Mouse (Mus musculus) lung, embryonic 16.5 days (tissue): ENCODE measurements around the gene Osbpl11. TPM values are rescaled to one million over a fixed set of nuclear protein-coding genes. Genes with fewer than 3 reads are reported as not detected.
A peak's percentile ranks its signal among the peaks of the same experiment; 100 is the strongest.

ENCODE experiments used
- ATAC-seq: fragments of 200-750 bp; cut with Nextera tagmentation; 2 replicates; pipeline ENCODE4 v1.8.0; 2017; ENCODE audit warnings: low read depth, mild to moderate bottlenecking, moderate library complexity
- H3K27ac ChIP-seq: fragments of 300-500 bp; sonication (generic); 2 replicates; pipeline ENCODE4 v1.5.1; 2014; ENCODE audit warnings: mild to moderate bottlenecking, control low read depth, low read length
- H3K27me3 ChIP-seq: fragments of 300-500 bp; sonication (generic); 2 replicates; pipeline ENCODE4 v1.6.1; 2014; ENCODE audit warnings: low read depth, low read length, mixed read lengths; ENCODE audit not compliant: control insufficient read depth, insufficient read depth
- H3K36me3 ChIP-seq: fragments of 300-500 bp; sonication (generic); 2 replicates; pipeline ENCODE4 v1.6.1; 2014; ENCODE audit warnings: low read length; ENCODE audit not compliant: control insufficient read depth, insufficient read depth
- H3K4me1 ChIP-seq: fragments of 300-500 bp; sonication (generic); replicated peaks from 2 replicates; pipeline ENCODE4 v1.6.1; 2014; ENCODE audit warnings: low read length, mixed read lengths; ENCODE audit not compliant: control insufficient read depth, insufficient read depth
- H3K4me2 ChIP-seq: fragments of 300-500 bp; sonication (generic); 2 replicates; pipeline ENCODE4 v1.6.1; 2014; ENCODE audit warnings: low read depth, low read length, control low read depth
- H3K4me3 ChIP-seq: fragments of 300-500 bp; sonication (generic); 2 replicates; pipeline ENCODE4 v1.5.1; 2014; ENCODE audit warnings: mild to moderate bottlenecking, low read length, control low read depth
- H3K9ac ChIP-seq: fragments of 300-500 bp; sonication (generic); 2 replicates; pipeline ENCODE4 v1.6.1; 2014; ENCODE audit warnings: low read length, control low read depth
- H3K9me3 ChIP-seq: fragments of 300-500 bp; sonication (generic); 2 replicates; pipeline ENCODE4 v1.6.1; 2016; ENCODE audit warnings: low read length; ENCODE audit not compliant: control insufficient read depth
- WGBS: fragments of 180-500 bp; shearing (Covaris S2); extraction: QIAGEN DNeasy Blood & Tissue Kit; methylation state at CpG from one replicate; pipeline ENCODE4 v1.1.7; 2014; 5-methylcytosine and 5-hydroxymethylcytosine counted together
- polyA plus RNA-seq: library from polyadenylated mRNA; unstranded; fragments of >200 nt; fragmentation: Nextera tagmentation; extraction: Ambion mirVana; gene quantifications from 2 replicates; pipeline ENCODE4 v1.2.1, GENCODE M21; 2015

Gene Osbpl11
- polyA plus RNA-seq, 1 experiment from 2014 or later, result 14.9 TPM

DNA sequence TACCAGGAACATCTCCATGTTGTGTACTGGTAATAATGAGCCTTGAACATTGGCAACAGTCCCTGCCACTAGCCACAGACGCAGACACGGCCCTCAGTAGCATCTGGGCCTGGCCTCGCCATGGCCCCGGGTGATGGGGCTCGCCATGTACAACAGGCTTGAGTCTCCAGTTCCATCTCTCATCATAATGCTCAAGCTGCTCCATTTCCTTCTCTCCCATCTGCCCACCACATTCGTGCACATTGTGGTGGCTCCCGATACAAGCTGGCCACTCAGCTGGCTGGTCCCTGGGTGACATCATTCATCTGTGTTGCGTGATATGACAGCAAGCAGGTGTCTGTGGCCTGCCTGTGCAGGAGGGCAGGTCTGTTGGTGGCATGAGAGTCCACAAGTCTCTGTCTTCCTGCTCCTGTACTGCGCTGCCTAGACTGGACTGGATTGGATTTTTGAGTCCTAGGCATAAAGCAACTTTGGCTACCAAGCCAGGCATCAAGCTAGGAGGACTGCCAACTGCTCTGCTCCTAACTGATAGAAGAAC, 60.1 kb downstream of the Osbpl11 start:
- Histone ChIP-seq H3K4me3 (no peak overlapping the region), H3K9ac (no peak overlapping the region), H3K4me1 (no peaks in the 10 kb centered on the region), H3K9me3 (no peaks in the 10 kb centered on the region), H3K27ac (no peak overlapping the region), H3K4me2 (no peak overlapping the region), H3K27me3 (no peaks in the 10 kb centered on the region), H3K36me3 (peaks cover 16% of the 10 kb centered on the region)
- no peak for ATAC-seq
- 90% methylated on average over 9 of the region's 9 CpGs for WGBS

DNA sequence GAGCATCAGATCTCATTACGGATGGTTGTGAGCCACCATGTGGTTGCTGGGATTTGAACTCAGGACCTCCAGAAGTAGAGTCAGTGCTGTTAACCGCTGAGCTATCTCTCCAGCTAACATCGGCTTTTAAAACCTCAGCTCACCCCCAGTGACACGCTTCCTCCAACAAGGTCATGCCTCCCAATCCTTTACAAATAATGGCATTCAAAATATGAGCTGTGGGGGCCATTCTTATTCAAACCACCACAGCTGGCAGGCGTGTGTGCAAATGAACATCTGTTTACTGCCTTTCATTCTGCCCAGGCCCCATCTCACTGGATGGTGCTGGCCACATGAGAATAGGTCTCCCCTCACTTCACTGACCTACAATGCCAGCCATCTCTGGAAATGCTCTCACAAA, 61.7 kb downstream of the Osbpl11 start:
- H3K27ac ChIP-seq, result no peak overlapping the region
- no peaks in the 10 kb centered on the region for H3K9me3 ChIP-seq
- H3K36me3 ChIP-seq, result peaks cover 9% of the 10 kb centered on the region
- H3K4me3 ChIP-seq, result no peak overlapping the region
- H3K4me1 ChIP-seq, result peaks cover 4% of the 10 kb centered on the region; the same call in 1 of the 2 replicates
- ATAC-seq, result no peak
- no peaks in the 10 kb centered on the region for H3K27me3 ChIP-seq
- 80% methylated on average over 5 of the region's 5 CpGs for WGBS
- no peak overlapping the region for H3K9ac ChIP-seq
- no peak overlapping the region for H3K4me2 ChIP-seq

DNA sequence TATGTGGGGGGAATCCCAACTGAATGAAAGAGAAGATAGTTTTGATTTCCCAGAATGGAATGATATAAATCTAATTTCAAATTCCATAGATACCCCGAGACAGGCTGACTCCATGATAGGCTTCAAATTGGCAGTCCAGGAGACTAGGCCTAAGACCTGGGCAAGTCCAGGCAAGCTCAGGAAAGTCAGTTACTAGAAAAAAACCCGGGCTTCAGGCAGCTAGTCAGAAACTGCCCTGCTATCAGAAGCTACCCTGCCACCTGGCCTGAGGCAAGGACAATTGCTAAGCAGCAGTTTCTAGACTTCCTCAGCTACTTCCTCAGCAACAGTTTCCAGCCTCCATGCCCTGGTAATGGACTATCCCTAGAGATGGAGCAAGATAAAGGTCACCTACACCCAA, 62.1 kb downstream of the Osbpl11 start:
- Histone ChIP-seq H3K36me3 (peaks cover 6% of the 10 kb centered on the region; the same call in 1 of the 2 replicates), H3K9ac (no peak overlapping the region), H3K27ac (no peak overlapping the region), H3K4me1 (peaks cover 4% of the 10 kb centered on the region; the same call in 1 of the 2 replicates), H3K9me3 (no peaks in the 10 kb centered on the region), H3K4me2 (no peak overlapping the region), H3K4me3 (no peak overlapping the region), H3K27me3 (no peaks in the 10 kb centered on the region)
- WGBS, result 80% methylated on average over 2 of the region's 2 CpGs
- ATAC-seq, result no peak

DNA sequence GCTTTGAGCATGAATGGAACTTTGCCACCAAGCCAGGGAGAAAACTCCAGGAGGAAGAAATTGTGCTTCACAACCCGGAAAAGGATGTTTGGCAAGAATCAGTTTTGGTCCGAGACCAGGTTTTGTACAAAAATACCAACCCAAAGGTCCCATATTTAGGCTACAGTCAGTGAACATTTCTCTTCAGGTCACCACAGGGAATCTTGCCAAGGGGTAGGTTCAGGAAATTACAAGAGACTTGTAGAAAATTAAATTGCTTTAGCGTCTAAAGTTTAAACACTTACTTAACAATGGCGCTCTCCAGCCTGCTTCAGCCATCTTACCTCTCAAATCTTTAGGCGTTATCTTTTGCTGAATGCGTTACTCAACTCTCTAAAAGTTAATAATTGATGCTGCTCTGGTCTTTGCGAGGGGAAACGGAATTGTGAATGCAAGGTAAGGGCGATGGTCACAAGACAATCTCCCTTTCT, 65.8 kb downstream of the Osbpl11 start:
- Histone ChIP-seq H3K4me2 (peak overlapping the region; percentile 64), H3K9ac (peak overlapping the region; percentile 95), H3K27ac (peak overlapping the region; percentile 96), H3K36me3 (no peaks in the 10 kb centered on the region), H3K27me3 (no peaks in the 10 kb centered on the region), H3K4me3 (peak overlapping the region; percentile 83), H3K9me3 (no peaks in the 10 kb centered on the region), H3K4me1 (peaks cover 16% of the 10 kb centered on the region)
- ATAC-seq, result peak; percentile 29
- WGBS, result 5% methylated on average over 9 of the region's 9 CpGs

DNA sequence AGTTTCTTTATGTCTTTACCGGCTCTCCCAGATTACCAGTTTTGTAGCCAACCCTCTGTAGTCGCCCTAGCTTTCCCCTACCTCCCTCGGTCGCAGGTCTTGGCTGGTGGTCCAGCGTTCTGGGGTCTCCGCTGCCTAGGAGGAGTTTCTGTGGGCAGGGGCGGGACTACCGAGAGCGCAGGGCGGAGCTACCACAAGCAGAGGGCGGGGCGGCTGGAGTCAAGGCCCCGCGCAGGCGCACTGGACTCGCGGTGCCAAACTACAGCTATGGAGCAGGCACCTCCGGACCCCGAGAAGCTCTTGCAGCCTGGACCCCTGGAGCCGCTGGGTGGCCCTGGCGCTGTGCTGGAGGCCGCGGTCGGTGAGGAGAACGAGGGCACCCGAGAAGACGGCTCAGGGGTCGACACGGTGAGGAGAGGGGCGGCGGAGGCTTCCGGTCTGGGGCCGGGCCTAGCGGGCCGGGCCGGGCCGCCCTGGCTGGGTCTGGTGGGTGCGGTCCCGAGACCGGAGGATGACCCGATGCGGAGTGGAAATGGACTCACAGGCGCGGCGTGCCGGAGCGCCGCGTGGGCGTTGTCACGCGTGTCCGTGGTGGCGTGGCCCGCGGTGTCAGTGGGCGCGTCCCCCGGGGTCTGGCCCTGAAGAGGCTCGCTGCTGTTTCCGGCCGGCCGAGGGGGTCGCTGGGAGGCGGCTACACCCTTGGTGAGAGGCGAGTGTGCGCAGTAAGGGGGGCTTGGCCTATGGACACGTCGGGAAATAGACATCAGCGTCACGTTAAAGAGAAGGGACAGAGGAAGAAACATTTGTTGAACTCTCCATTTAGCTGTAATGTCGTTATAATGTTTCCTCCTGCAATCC, 66.6 kb downstream of the Osbpl11 start, which contains the start of gene Snx4:
Gene Snx4 (plus strand): TSS at position 249 of the 858 bp plus-strand sequence.
- Histone ChIP-seq H3K36me3 (no peaks in the 10 kb centered on the region), H3K27ac (peak within 1 kb of the TSS; percentile 96), H3K9ac (peak within 1 kb of the TSS; percentile 95), H3K4me3 (peak within 1 kb of the TSS; percentile 83), H3K27me3 (no peaks in the 10 kb centered on the region), H3K4me2 (peak within 1 kb of the TSS; percentile 80), H3K4me1 (peaks cover 22% of the 10 kb centered on the region), H3K9me3 (no peaks in the 10 kb centered on the region)
- peak; percentile 91 for ATAC-seq
- 0% methylated on average over 67 of the region's 72 CpGs for WGBS

DNA sequence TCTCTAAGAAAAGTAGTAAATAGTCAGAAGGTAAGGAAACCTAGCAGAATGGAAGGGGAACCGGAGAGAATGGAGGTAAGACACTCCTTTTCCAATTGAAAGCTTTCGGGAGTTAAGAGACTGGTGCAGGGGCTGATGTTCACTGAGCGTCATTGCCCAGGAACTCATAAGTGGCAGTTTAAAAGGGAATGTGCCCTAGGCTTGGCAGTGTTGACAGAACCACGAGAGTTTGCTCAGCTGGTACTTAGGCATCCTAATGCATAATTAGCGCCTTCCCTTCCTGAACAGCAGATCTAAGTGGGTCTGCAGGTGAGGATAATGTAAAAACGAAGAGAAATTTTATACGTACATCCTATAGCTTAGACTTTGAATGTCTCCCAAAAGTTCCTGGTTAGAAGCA, 70.7 kb downstream of the Osbpl11 start:
- peak; percentile 41; the same call in 1 of the 2 replicates for ATAC-seq
- H3K4me2 ChIP-seq, result peak overlapping the region; percentile 45
- H3K4me1 ChIP-seq, result peaks cover 35% of the 10 kb centered on the region
- H3K9me3 ChIP-seq, result no peaks in the 10 kb centered on the region
- WGBS, result 57% methylated on average over 7 of the region's 7 CpGs
- no peaks in the 10 kb centered on the region for H3K36me3 ChIP-seq
- H3K27me3 ChIP-seq, result no peaks in the 10 kb centered on the region
- H3K9ac ChIP-seq, result no peak overlapping the region
- H3K4me3 ChIP-seq, result no peak overlapping the region
- H3K27ac ChIP-seq, result peak overlapping the region; percentile 76

DNA sequence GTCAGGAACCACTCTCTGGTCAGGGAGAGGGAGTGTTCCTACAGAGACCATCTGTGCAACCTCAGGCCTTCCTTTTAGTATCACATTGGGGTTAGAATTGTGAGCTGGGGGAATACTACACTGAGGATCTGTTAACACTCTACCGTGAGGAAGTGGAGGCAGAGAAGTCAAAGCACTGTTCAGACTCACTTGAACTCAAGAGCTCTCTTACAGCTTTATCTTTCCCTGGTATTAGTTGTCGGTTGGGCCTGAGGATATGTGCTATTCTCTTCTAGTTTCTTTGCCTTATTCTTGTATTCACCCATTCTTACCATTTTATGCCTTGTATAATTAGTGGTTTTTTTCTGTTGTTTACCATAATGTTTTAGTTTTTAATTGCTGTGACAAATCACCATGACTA, 73.7 kb downstream of the Osbpl11 start:
- Histone ChIP-seq H3K4me2 (no peak overlapping the region), H3K4me1 (peaks cover 44% of the 10 kb centered on the region), H3K9ac (no peak overlapping the region), H3K27me3 (no peaks in the 10 kb centered on the region), H3K27ac (peak overlapping the region; percentile 48), H3K36me3 (no peaks in the 10 kb centered on the region), H3K9me3 (no peaks in the 10 kb centered on the region), H3K4me3 (no peak overlapping the region)
- 41% methylated on average over 2 of the region's 2 CpGs for WGBS
- ATAC-seq, result no peak

DNA sequence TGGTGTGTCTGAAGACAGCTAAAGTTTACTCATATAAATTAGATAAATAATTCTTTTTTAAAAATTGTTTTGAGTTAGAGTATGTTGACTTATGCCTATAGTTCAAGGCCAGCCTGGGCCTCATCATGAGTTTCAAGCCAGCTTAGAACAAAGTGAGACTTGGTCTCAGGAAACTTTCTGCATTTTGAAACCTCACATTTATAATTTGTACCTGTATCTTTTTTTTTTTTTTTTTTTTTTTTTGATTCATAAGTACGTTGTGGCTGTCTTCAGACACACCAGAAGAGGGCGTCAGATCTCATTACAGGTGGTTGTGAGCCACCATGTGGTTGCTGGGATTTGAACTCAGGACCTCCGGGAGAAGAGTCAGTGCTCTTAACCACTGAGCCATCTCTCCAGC, 75.0 kb downstream of the Osbpl11 start:
- Histone ChIP-seq H3K4me3 (no peak overlapping the region), H3K4me1 (peaks cover 38% of the 10 kb centered on the region), H3K9me3 (no peaks in the 10 kb centered on the region), H3K27me3 (no peaks in the 10 kb centered on the region), H3K4me2 (no peak overlapping the region), H3K36me3 (peaks cover 7% of the 10 kb centered on the region; the same call in 1 of the 2 replicates), H3K27ac (peak overlapping the region; percentile 21; the same call in 1 of the 2 replicates), H3K9ac (no peak overlapping the region)
- 76% methylated on average over 3 of the region's 3 CpGs for WGBS
- ATAC-seq, result no peak

DNA sequence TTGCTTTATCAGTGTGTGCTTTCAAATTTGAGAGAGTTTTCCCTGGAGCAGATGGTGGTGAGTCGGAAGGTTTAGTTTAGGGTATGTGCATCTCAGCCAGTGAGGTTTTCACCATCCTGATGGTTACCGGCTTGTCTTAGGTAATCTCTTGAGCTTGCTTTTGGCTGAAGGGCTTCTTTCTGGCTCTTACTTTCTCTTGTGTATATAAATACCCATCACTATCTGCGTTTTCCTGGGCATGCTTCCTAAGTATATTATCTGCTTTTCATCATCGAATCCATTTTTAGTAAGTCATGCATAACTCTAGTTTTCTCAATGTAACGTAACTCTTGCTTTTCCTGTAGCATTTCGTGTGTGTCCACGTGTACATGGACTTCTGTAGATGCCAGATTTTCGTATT, 76.0 kb downstream of the Osbpl11 start:
- Histone ChIP-seq H3K36me3 (peaks cover 9% of the 10 kb centered on the region; the same call in 1 of the 2 replicates), H3K4me1 (peaks cover 37% of the 10 kb centered on the region), H3K27me3 (no peaks in the 10 kb centered on the region), H3K9ac (no peak overlapping the region), H3K9me3 (no peaks in the 10 kb centered on the region), H3K4me2 (no peak overlapping the region), H3K4me3 (no peak overlapping the region), H3K27ac (peak overlapping the region; percentile 58)
- WGBS, result 55% methylated on average over 8 of the region's 8 CpGs
- no peak for ATAC-seq
